Mouse (Mus musculus): ENCODE measurements around the gene Hsd3b7.

DNA sequence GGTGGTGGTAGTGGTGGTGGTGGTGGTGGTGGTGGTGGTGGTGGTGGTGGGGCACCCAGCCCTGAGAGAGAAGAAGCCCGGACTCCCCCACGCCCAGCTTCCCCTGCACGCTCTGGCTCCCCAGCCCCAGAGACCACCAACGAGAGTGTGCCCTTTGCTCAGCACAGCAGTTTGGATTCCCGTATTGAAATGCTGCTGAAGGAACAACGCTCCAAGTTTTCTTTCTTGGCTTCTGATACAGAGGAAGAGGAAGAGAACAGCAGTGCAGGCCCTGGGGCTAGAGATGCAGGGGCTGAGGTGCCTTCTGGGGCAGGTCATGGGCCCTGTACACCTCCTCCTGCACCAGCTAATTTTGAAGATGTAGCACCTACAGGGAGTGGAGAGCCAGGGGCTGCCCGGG, 15.1 kb upstream of the Hsd3b7 start, which contains the start of gene Gm49388:
- TF ChIP-seq EP300 (IDR thresholded peaks at IDR 0.05) (no peak), CTCF (IDR thresholded peaks at IDR 0.05) (no peak)
